Mouse (Mus musculus) neural tube, postnatal 0 days (tissue): ENCODE measurements around the gene Ipo8. TPM values are rescaled to one million over a fixed set of nuclear protein-coding genes. Genes with fewer than 3 reads are reported as not detected.

Source experiments
- polyA plus RNA-seq: library from polyadenylated mRNA; unstranded; fragments of >200 nt; fragmentation: Nextera tagmentation; extraction: Ambion mirVana; gene quantifications from 2 replicates; pipeline ENCODE4 v1.2.1, GENCODE M21; 2015

Gene Ipo8
- polyA plus RNA-seq = 15.5 and 16.1 TPM in 2 replicates

DNA sequence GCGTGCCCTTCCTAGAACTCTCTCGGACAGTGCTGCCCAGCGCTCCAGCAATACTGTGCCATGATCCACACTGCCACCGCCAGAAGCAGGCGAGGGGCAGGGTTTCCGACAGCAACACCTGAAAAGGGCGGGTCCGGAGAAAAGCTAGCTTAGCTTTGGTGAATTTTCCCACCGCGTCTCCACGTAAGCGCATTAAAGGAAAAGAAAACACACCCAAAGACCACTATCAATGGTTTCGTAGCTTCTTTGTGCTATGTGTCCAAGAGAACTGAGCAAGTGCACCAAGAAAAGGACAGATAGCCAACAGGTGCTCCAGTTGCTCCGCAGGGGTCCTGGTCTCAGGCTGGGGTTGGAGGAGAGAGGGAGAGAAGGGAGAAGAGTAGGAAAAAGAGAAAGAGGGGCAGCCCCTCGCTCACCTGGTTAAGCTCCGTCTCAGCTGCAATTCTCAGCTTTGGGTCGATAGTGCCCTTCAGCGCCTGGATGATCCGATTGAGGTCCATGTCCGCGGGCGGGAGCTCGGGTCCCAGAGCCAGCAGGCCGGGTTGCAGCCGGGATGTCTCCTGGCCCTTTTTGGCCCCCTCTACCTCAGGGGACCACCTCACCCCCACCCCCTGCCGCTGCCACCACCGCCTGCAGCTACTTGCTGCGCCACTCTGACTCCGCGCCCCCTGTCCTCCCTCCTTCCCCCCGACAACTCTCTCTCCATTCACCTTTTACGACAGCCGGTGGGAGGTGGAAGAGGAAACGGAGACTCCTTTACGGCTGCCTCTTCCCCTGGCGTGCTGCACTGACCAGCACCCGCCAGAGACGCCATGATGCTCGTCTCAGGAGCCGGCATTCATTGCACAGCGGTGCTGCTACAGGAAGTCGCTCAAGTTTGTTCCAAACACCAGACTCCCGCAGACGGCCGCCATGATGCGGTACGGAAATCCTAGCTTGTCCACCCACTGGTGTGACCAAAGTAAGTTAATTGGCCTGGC lies at the start of gene Ipo8:
TSS of gene Ipo8 (minus strand) at position 720 of the 980 bp plus-strand sequence.

Other genes starting within 250 kb of the Ipo8 start
- 6.9 and 7.9 TPM in 2 replicates for gene Caprin2, start 64.8 kb upstream of the Ipo8 start, polyA plus RNA-seq
- gene Sinhcaf, start 115.0 kb upstream of the Ipo8 start, polyA plus RNA-seq = 6.6 and 6.8 TPM in 2 replicates